Mouse (Mus musculus) neural tube, embryonic 15.5 days (tissue): ENCODE results near the gene Eda2r. TPM values are rescaled to one million over a fixed set of nuclear protein-coding genes. Genes with fewer than 3 reads are reported as not detected.

Experiments used
- ATAC-seq: fragments of 200-750 bp; cut with Nextera tagmentation; 2 replicates; pipeline ENCODE4 v1.8.0; 2017; ENCODE audit warnings: mild to moderate bottlenecking, moderate TSS enrichment, moderate library complexity; ENCODE audit not compliant: low FRiP score
- H3K27ac ChIP-seq: fragments of 300-500 bp; sonication (generic); replicated peaks from 2 replicates; pipeline ENCODE4 v1.5.1; 2015; ENCODE audit warnings: mild to moderate bottlenecking, inconsistent platforms
- H3K27me3 ChIP-seq: fragments of 300-500 bp; sonication (generic); replicated peaks from 2 replicates; pipeline ENCODE4 v1.6.1; 2015; ENCODE audit warnings: inconsistent platforms
- H3K36me3 ChIP-seq: fragments of 300-500 bp; sonication (generic); 2 replicates; pipeline ENCODE4 v1.6.1; 2015; ENCODE audit warnings: inconsistent platforms
- H3K4me1 ChIP-seq: fragments of 300-500 bp; sonication (generic); 2 replicates; pipeline ENCODE4 v1.6.1; 2015; ENCODE audit warnings: inconsistent platforms
- H3K4me2 ChIP-seq: fragments of 300-500 bp; sonication (generic); 2 replicates; pipeline ENCODE4 v1.6.1; 2015; ENCODE audit warnings: inconsistent platforms, mild to moderate bottlenecking, moderate library complexity
- H3K4me3 ChIP-seq: fragments of 300-500 bp; sonication (generic); replicated peaks from 2 replicates; pipeline ENCODE4 v1.5.1; 2015; ENCODE audit warnings: mild to moderate bottlenecking, inconsistent platforms
- H3K9ac ChIP-seq: fragments of 300-500 bp; sonication (generic); replicated peaks from 2 replicates; pipeline ENCODE4 v1.6.1; 2015; ENCODE audit warnings: mild to moderate bottlenecking, inconsistent platforms
- H3K9me3 ChIP-seq: fragments of 300-500 bp; sonication (generic); replicated peaks from 2 replicates; pipeline ENCODE4 v1.6.1; 2016; ENCODE audit warnings: inconsistent platforms
- WGBS: fragments of 180-500 bp; shearing (Covaris S2); methylation state at CpG from one replicate; pipeline ENCODE4 v1.1.7; 2015; ENCODE audit warnings: mixed read lengths; 5-methylcytosine and 5-hydroxymethylcytosine counted together
- polyA plus RNA-seq: library from polyadenylated mRNA; unstranded; fragments of >200 nt; fragmentation: Nextera tagmentation; extraction: Ambion mirVana; gene quantifications from 2 replicates; pipeline ENCODE4 v1.2.1, GENCODE M21; 2015

The Eda2r gene
- polyA plus RNA-seq: 1.3 and 1.4 TPM in 2 replicates

GRCm38 (mm10) chrX:97377065-97377421, at the start of gene Eda2r:
Eda2r (minus strand) TSS chrX:97377216.
- no peak within 1 kb of the TSS for H3K9ac ChIP-seq
- no peaks in the 10 kb centered on the region for H3K36me3 ChIP-seq
- H3K9me3 ChIP-seq: no peaks in the 10 kb centered on the region
- 23% methylated on average over 8 of the region's 8 CpGs for WGBS
- no peaks in the 10 kb centered on the region for H3K27me3 ChIP-seq
- no peaks in the 10 kb centered on the region for H3K4me1 ChIP-seq
- H3K27ac ChIP-seq: no peak within 1 kb of the TSS
- ATAC-seq: peak; percentile 91
- H3K4me2 ChIP-seq: peak within 1 kb of the TSS; percentile 45
- peak within 1 kb of the TSS; percentile 25 for H3K4me3 ChIP-seq

GRCm38 (mm10) chrX:97397872-97398271, 20.9 kb upstream of the Eda2r start:
- 80% methylated on average over 2 of the region's 2 CpGs for WGBS
- H3K4me2 ChIP-seq: no peak overlapping the region
- no peak overlapping the region for H3K4me3 ChIP-seq
- no peaks in the 10 kb centered on the region for H3K36me3 ChIP-seq
- H3K27me3 ChIP-seq: no peaks in the 10 kb centered on the region
- no peaks in the 10 kb centered on the region for H3K4me1 ChIP-seq
- H3K27ac ChIP-seq: no peak overlapping the region
- no peak overlapping the region for H3K9ac ChIP-seq
- ATAC-seq: no peak
- H3K9me3 ChIP-seq: no peaks in the 10 kb centered on the region

- Histone ChIP-seq H3K27ac (no peak overlapping the region), H3K4me2 (no peak overlapping the region), H3K9ac (no peak overlapping the region), H3K4me1 (no peaks in the 10 kb centered on the region), H3K36me3 (no peaks in the 10 kb centered on the region), H3K4me3 (no peak overlapping the region), H3K9me3 (no peaks in the 10 kb centered on the region), H3K27me3 (no peaks in the 10 kb centered on the region)
- no peak for ATAC-seq
- WGBS: 56% methylated on average over 1 of the region's 1 CpGs
Measured at GRCm38 (mm10) chrX:97378076-97378475, 1.1 kb upstream of the Eda2r start.

- Histone ChIP-seq H3K9ac (no peak overlapping the region), H3K4me1 (no peaks in the 10 kb centered on the region), H3K27ac (no peak overlapping the region), H3K4me3 (peak overlapping the region; percentile 25), H3K4me2 (peak overlapping the region; percentile 45), H3K36me3 (no peaks in the 10 kb centered on the region), H3K27me3 (no peaks in the 10 kb centered on the region), H3K9me3 (no peaks in the 10 kb centered on the region)
- ATAC-seq: peak; percentile 77
- WGBS: 35% methylated on average over 15 of the region's 15 CpGs
Measured at GRCm38 (mm10) chrX:97376321-97377064, 523 bp downstream of the Eda2r start.

- Histone ChIP-seq H3K9ac (no peak overlapping the region), H3K27ac (no peak overlapping the region), H3K4me2 (no peak overlapping the region), H3K9me3 (no peaks in the 10 kb centered on the region), H3K27me3 (no peaks in the 10 kb centered on the region), H3K4me1 (no peaks in the 10 kb centered on the region), H3K4me3 (no peak overlapping the region), H3K36me3 (no peaks in the 10 kb centered on the region)
- no peak for ATAC-seq
- WGBS: 70% methylated on average over 2 of the region's 2 CpGs
Measured at GRCm38 (mm10) chrX:97372826-97373225, 4.2 kb downstream of the Eda2r start.

GRCm38 (mm10) chrX:97369206-97369605, 7.8 kb downstream of the Eda2r start:
- no peak for ATAC-seq
- WGBS: 86% methylated on average over 1 of the region's 1 CpGs

GRCm38 (mm10) chrX:97368741-97369140, 8.3 kb downstream of the Eda2r start:
- H3K9me3 ChIP-seq: no peaks in the 10 kb centered on the region
- no peak overlapping the region for H3K9ac ChIP-seq
- no peak for ATAC-seq
- 89% methylated on average over 2 of the region's 2 CpGs for WGBS
- H3K36me3 ChIP-seq: no peaks in the 10 kb centered on the region
- H3K4me3 ChIP-seq: no peak overlapping the region
- H3K27ac ChIP-seq: no peak overlapping the region
- H3K4me1 ChIP-seq: no peaks in the 10 kb centered on the region
- no peaks in the 10 kb centered on the region for H3K27me3 ChIP-seq
- H3K4me2 ChIP-seq: no peak overlapping the region

More at GRCm38 (mm10) chrX:97369206-97369605, 7.8 kb downstream of the Eda2r start:
- no peaks in the 10 kb centered on the region for H3K36me3 ChIP-seq
- no peak overlapping the region for H3K4me3 ChIP-seq
- no peak overlapping the region for H3K9ac ChIP-seq
- no peak overlapping the region for H3K4me2 ChIP-seq
- no peaks in the 10 kb centered on the region for H3K4me1 ChIP-seq
- H3K27me3 ChIP-seq: no peaks in the 10 kb centered on the region
- no peak overlapping the region for H3K27ac ChIP-seq
- H3K9me3 ChIP-seq: no peaks in the 10 kb centered on the region

- no peaks in the 10 kb centered on the region for H3K27me3 ChIP-seq
- H3K27ac ChIP-seq: no peak overlapping the region
- H3K9ac ChIP-seq: no peak overlapping the region
- no peaks in the 10 kb centered on the region for H3K4me1 ChIP-seq
- peak; percentile 80 for ATAC-seq
- WGBS: 38% methylated on average over 2 of the region's 2 CpGs
- H3K9me3 ChIP-seq: no peaks in the 10 kb centered on the region
- H3K4me3 ChIP-seq: no peak overlapping the region
- H3K36me3 ChIP-seq: no peaks in the 10 kb centered on the region
- no peak overlapping the region for H3K4me2 ChIP-seq
Measured at GRCm38 (mm10) chrX:97360919-97361318, 16.1 kb downstream of the Eda2r start.

GRCm38 (mm10) chrX:97327891-97328290, 49.1 kb downstream of the Eda2r start:
- H3K9ac ChIP-seq: no peak overlapping the region
- no peaks in the 10 kb centered on the region for H3K36me3 ChIP-seq
- ATAC-seq: no peak
- H3K27ac ChIP-seq: no peak overlapping the region
- no peak overlapping the region for H3K4me3 ChIP-seq
- no peaks in the 10 kb centered on the region for H3K27me3 ChIP-seq
- H3K9me3 ChIP-seq: no peaks in the 10 kb centered on the region
- no peak overlapping the region for H3K4me2 ChIP-seq
- no peaks in the 10 kb centered on the region for H3K4me1 ChIP-seq
